Mouse (Mus musculus) cerebellum, adult 9-10 months (tissue): Measurements from ENCODE around the gene Ssh1.

Source experiments
- DNase-seq: peaks from one replicate; pipeline ENCODE4 v3.0.0; 2022

Gene Ssh1

DNA sequence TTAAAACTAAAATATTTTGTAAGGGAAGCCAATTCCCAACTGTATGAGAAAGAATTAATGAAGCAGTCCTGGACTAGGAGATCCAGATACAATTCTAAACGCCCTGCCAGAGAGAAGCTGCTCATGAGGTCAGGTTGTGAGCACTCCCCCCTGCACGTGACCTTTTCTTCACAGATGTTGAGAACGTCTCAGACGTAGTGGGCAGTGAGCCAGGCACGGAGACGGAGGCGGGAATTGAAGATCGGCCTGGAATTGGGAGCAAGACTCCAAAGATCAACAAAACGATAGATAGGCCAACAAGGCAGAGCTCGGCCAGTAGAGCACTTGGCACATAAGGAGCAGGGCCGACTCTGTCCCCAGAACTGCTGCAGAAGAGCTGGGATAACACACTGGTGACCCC lies 106.6 kb downstream of the Ssh1 start:
- no peak for DNase-seq
